Mouse (Mus musculus) lung, postnatal 25 days (tissue): Measurements from ENCODE around the gene Gna15.
A peak's percentile ranks its signal among the peaks of the same experiment; 100 is the strongest.

Experiments used
- DNase-seq: peaks from one replicate; pipeline ENCODE4 v3.0.0; 2022; ENCODE audit warnings: low spot score

The Gna15 gene

GRCm38 (mm10) chr10:81467670-81468235 lies 56.3 kb downstream of the Gna15 start:
- no peak for DNase-seq

DNA sequence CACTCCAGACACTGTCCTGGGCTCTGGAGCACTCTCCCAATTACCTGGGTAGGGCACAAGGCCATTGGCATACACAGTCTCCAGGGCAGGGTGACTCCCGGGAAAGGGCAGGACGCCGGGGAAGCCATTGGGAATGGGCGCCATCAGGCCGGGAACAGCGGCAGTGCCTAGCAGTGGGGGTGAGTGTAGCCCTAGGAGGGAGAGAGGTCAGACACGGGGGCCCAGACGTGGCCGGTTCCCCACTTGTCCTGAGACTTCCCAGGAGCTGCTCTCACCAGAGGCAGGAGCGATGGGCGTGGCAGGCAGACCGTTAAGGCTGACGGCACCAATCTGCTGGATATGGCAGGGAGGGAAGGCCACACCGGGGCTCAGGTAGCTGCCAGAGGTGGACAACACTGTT lies 57.1 kb downstream of the Gna15 start:
- no peak for DNase-seq

DNA sequence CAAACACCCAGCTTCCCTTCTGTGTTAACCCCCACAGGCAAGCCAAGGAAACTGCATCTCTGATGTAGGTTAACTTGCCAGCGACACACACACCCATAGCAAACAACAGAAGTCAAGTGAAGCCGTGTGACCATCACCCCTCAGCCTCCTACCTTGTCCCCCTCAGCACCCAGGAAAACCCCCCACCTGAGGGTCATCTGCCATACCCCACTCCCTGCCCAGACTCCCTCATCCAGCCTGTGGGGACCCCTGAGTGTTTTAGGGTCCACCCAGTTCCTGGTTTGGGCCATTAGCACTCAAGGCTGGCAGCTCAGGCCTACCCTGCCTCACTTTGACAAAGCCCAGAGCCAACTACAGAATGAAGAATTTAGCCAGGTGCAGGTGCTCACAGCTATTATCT lies 58.0 kb downstream of the Gna15 start:
- no peak for DNase-seq

GRCm38 (mm10) chr10:81465265-81465645 lies 58.8 kb downstream of the Gna15 start:
- DNase-seq, result no peak

GRCm38 (mm10) chr10:81464405-81465264 lies 59.4 kb downstream of the Gna15 start:
- DNase-seq, result peak; percentile 53

DNA sequence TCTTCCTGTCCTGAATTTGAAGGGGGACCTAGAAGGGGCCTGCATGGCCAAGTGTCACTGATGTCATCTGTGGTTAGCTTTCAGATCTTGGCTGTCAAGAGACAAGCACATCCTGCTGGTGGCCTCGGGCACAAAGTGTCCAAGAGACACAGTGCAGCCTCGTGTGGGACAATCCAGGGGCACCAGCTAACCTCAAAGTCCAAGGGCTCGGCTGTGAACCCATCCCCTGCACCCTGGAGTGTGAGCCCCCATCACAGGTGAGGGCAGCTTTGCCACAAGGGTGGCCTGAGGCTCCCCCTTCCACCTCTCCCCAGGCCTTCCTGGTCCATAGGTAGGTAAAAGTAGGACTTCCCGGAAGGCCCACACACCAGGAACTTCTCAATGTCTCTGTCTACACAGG lies 60.5 kb downstream of the Gna15 start:
- DNase-seq, result no peak

DNA sequence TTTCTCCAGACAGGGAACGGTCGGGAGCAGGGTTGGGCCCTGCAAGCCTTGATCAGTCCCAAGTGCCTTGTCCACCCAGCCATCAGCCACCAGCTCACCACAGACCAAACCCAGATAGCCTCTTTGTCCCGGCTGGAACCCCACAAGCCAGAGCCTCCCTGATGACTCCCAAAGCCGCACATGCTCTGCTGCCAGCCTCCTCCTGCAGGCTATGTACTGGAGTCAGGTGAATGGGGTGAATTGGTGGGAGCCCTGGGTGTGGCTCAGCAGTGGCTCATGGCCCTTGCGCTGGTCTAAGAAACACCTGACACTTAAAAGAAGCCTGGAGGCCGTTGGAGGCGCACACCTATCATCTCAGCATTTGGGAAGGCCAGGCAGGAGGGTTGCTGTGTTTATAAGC lies 61.1 kb downstream of the Gna15 start:
- DNase-seq, result no peak

- no peak for DNase-seq
Measured at GRCm38 (mm10) chr10:81462415-81462804, 61.6 kb downstream of the Gna15 start.

DNA sequence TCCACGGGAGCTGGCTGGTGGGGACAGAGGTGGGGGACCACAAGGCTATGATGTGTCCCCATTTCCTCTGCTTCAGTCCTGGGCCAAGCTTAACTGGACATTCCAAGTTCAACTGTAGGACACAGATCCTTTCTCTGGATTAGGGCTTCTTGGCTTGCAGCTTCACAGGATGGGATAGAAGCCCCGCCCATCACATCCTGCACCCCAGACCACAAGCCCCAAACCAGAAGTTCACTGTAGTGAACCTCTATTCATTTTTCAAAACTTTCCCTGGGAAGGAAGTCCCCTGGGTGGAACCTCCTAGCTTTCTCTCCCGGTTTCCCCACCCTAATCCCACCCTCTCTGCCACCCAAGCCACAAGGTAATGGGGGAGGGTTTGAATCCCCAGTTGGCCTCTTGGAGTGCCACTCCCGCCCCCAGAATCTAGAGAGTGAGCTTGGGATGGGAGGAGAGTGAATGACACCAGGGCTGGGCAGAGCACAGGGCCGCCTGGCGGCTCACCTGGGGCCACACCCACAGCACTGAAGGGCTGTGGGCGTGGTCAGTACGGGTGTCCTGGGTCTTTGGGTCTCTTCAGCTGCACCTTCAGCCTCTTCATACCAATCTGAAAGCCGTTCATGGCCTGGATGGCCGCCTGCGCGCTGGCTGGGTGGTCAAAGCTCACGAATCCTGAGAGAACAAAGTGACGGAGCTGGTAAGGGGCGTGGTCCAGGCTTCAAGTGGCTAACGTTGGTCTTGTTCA lies 62.2 kb downstream of the Gna15 start:
- no peak for DNase-seq

DNA sequence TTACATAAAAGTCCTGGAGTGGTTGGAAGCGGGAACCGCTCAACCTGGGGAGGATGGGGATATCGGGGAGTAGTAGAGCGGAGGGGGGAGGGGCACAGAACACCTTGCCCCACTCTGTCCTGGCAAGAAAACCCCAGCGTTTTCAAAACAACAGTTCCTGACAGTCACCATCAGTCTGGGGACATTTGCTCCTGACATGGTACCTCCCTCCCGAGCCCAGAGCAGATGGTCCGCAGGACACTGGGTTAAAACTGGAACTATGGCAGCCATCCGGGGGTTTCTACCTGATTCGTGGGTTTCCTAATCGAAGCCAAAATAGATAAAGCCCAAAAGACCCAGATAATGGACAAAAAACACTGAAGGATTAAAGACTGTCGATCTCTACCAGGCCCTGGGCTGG lies 63.1 kb downstream of the Gna15 start:
- DNase-seq, result no peak

- no peak for DNase-seq
Measured at GRCm38 (mm10) chr10:81460471-81460870, 63.6 kb downstream of the Gna15 start.

DNA sequence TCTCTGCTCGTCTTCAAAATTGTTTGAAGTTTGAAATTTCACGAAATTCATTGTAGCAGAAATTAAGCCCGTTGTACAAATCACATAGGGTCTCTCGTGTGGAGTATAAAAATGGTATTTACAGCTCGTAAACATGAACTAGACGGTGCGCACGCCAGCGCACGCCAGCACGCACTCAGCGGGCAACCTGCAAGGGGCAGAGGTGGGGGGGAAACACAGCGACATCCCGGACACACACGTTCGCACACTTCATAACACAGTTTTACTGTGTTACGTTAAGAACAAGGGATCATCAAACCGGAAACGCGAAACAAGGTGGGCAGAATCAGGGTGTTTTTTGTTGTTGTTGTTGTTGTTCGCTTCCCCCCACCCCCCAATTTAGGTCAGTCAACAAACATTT lies 64.6 kb downstream of the Gna15 start:
- no peak for DNase-seq

DNA sequence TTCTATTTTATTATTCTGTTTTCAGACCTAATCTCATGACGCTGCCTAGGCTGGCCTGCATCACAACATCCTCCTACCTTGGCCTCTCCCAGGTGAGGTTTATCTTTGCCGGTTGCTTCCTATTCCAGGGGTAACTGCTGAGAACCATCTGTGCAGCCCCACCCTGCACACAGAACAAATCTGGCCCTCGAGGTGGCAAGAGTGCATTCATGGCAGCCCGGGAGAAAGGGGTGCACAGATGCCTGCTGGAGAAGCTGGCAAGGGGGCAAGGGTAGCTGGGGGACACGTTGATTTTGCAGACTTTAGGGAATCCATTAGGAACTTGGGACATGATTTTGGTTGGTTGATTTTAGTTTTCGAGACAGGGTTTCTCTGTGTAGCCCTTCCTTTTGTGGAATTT lies 65.8 kb downstream of the Gna15 start:
- no peak for DNase-seq

- no peak for DNase-seq
Measured at GRCm38 (mm10) chr10:81457624-81458023, 66.4 kb downstream of the Gna15 start.

GRCm38 (mm10) chr10:81456983-81457563 lies 67.0 kb downstream of the Gna15 start:
- DNase-seq, result no peak

- DNase-seq, result no peak
Measured at GRCm38 (mm10) chr10:81455181-81455895, 68.7 kb downstream of the Gna15 start, which contains the start of gene Nfic. Gene Nfic (minus strand): TSS chr10:81455635.

GRCm38 (mm10) chr10:81454106-81454505 lies 69.9 kb downstream of the Gna15 start:
- no peak for DNase-seq

DNA sequence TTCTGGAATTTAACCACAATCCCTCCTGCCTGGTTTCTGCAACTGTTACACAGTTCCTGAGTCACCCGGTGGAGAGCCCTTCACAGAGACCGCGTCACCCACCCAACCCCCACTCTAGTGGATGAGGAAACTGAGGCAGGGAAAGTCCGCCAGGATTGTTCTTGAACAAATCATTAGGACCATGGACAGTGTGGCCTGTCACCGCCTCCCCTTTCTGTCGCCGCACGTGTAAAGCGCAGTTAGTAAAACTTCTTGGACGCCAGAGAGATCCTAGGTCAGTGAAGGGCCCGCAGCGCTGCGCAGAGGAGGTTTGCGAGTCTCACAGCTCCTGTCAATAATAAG lies 71.1 kb downstream of the Gna15 start:
- DNase-seq, result no peak
